Mouse (Mus musculus) right cerebral cortex, postnatal 36 days (tissue): ENCODE results near the gene Hnrnpa3.
"Not testable (repeated sequence)": the region's sequence is repeated elsewhere in the genome, so short reads cannot be mapped to it uniquely, and the experiment has no call there.

Experiments
- DNase-seq, 2 experiments: peaks; one replicate each; pipeline ENCODE4 v3.0.0; 2022; ENCODE audit warnings: low spot score in 2 of 2, mixed read lengths in 1 of 2

Hnrnpa3 gene

GRCm38 (mm10) chr2:75679947-75680346 is 20.9 kb downstream of the Hnrnpa3 start:
- DNase-seq: no peak

GRCm38 (mm10) chr2:75681439-75681838 is 22.4 kb downstream of the Hnrnpa3 start:
- no peak for DNase-seq

- no peak for DNase-seq
Observed at GRCm38 (mm10) chr2:75682978-75683709, 24.1 kb downstream of the Hnrnpa3 start.

GRCm38 (mm10) chr2:75684526-75684925 is 25.5 kb downstream of the Hnrnpa3 start:
- DNase-seq: no peak

GRCm38 (mm10) chr2:75685458-75685861 is 26.4 kb downstream of the Hnrnpa3 start:
- no peak for DNase-seq

GRCm38 (mm10) chr2:75687040-75687749 is 28.1 kb downstream of the Hnrnpa3 start:
- DNase-seq: no peak

GRCm38 (mm10) chr2:75688901-75689300 is 29.8 kb downstream of the Hnrnpa3 start:
- DNase-seq: no peak

- no peak for DNase-seq
Observed at GRCm38 (mm10) chr2:75689482-75690158, 30.6 kb downstream of the Hnrnpa3 start.

- DNase-seq: no peak
Observed at GRCm38 (mm10) chr2:75690656-75691055, 31.6 kb downstream of the Hnrnpa3 start.

GRCm38 (mm10) chr2:75691316-75691715 is 32.3 kb downstream of the Hnrnpa3 start:
- no peak for DNase-seq

- DNase-seq: no peak
Observed at GRCm38 (mm10) chr2:75692369-75692768, 33.3 kb downstream of the Hnrnpa3 start.

- not testable (repeated sequence) for DNase-seq
Observed at GRCm38 (mm10) chr2:75694926-75695325, 35.9 kb downstream of the Hnrnpa3 start.

GRCm38 (mm10) chr2:75695676-75696350 is 36.8 kb downstream of the Hnrnpa3 start:
- no peak for DNase-seq

- no peak for DNase-seq
Observed at GRCm38 (mm10) chr2:75696371-75696770, 37.3 kb downstream of the Hnrnpa3 start.

- no peak for DNase-seq
Observed at GRCm38 (mm10) chr2:75697222-75697621, 38.2 kb downstream of the Hnrnpa3 start.

- no peak for DNase-seq
Observed at GRCm38 (mm10) chr2:75698007-75698406, 38.9 kb downstream of the Hnrnpa3 start.

- no peak for DNase-seq
Observed at GRCm38 (mm10) chr2:75698874-75699273, 39.8 kb downstream of the Hnrnpa3 start.

GRCm38 (mm10) chr2:75700543-75700942 is 41.5 kb downstream of the Hnrnpa3 start:
- DNase-seq: no peak

GRCm38 (mm10) chr2:75701207-75701606 is 42.1 kb downstream of the Hnrnpa3 start:
- no peak for DNase-seq

GRCm38 (mm10) chr2:75701822-75702587 is 42.9 kb downstream of the Hnrnpa3 start:
- no peak for DNase-seq

- DNase-seq: no peak
Observed at GRCm38 (mm10) chr2:75702588-75702976, 43.5 kb downstream of the Hnrnpa3 start.
